Mouse (Mus musculus) left cerebral cortex, adult 2 months (tissue): ENCODE data around the gene Prex1. TPM values are rescaled to one million over a fixed set of nuclear protein-coding genes. Genes with fewer than 3 reads are reported as not detected.

Experiments used
- DNase-seq, 2 experiments: peaks; one replicate each; pipeline ENCODE4 v3.0.0; 2021 to 2022; ENCODE audit warnings: low spot score in 2 of 2, mixed read lengths in 1 of 2; ENCODE audit errors: extremely low spot score in 1 of 2
- H3K27ac ChIP-seq: fragments of 200-600 bp; 2 replicates; pipeline ENCODE4 v1.8.1; 2022
- H3K4me3 ChIP-seq: fragments of 200-600 bp; 2 replicates; pipeline ENCODE4 v1.8.1; 2022
- CTCF ChIP-seq: fragments of 200-600 bp; IDR thresholded peaks from 2 replicates; pipeline ENCODE4 v1.8.1; 2022; ENCODE audit warnings: antibody characterized with exemption, mild to moderate bottlenecking, moderate library complexity
- intact Hi-C: fragments of 180-260 bp; cut with DNase I; formaldehyde crosslinking; loops from one replicate; pipeline ENCODE4 v1.15.1; 2025
- total RNA-seq, 2 experiments: library from RNA; stranded (reverse); gene quantifications; 2 replicates each; pipeline ENCODE4 v1.2.3; 2021

Gene Prex1
- total RNA-seq, 2 experiments from 2014 or later, result 110 to 115 TPM

- peak overlapping the region; percentile 74; the same call in 1 of the 2 replicates for H3K27ac ChIP-seq
- no peak for DNase-seq
Measured at GRCm38 (mm10) chr2:166676933-166677332, 36.7 kb downstream of the Prex1 start.

GRCm38 (mm10) chr2:166676498-166676897 lies 37.1 kb downstream of the Prex1 start:
- intact Hi-C loops, result loop anchor here (5.0 kb wide), 1 partner anchor 36 kb away; the partner anchor contains the start of gene Prex1
- Histone ChIP-seq H3K4me3 (no peak overlapping the region), H3K27ac (peak overlapping the region; percentile 74; the same call in 1 of the 2 replicates)
- peak in 1 of 2 experiments; percentile 57 for DNase-seq
- no peak for TF ChIP-seq CTCF

More at GRCm38 (mm10) chr2:166676933-166677332, 36.7 kb downstream of the Prex1 start:
- intact Hi-C loops, result loop anchor here (5.0 kb wide), 1 partner anchor 35 kb away; the partner anchor contains the start of gene Prex1
- no peak overlapping the region for H3K4me3 ChIP-seq
- peak; percentile 16 for TF ChIP-seq CTCF

DNA sequence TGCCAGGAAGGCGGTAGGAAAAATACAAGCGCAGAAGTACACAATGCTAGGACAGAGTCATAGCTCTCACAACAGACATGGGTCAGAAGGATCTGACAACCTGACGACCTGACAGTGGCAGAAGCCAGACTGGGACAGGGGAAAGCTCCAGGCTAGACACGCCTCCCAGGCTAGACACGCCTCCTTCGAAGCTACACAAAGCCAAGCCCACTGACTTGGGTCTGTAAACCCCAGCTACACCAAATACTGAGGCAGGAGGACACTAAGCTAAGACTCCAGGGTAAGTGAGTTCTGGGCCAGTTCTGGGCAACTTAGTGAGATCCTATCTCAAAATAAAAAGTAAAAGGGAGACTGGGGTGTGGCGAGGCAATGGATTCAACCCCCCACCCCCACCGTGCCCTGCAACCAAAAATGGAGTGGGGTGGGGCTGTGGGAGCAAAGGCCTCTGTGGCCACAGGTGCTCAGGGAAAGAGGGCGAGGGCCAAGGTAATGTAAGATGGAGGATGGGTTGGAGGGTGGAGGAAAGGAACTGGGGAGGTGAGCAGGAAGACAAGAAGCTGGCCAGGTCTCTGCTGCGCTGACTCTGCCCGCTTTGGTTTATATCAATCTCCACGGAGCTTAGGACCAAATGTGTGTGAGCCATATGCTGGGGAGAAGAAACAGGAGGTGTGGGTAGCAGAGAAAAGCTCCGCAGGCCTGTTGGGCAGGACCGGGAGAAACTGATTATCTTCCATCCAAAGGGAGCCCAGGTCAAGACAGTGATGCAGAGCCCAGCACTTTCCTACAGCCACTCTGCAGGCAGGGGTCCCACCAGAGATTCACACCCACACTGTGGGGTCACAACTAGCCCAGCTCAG lies 37.8 kb downstream of the Prex1 start:
- no peak overlapping the region for H3K4me3 ChIP-seq
- DNase-seq, result no peak
- intact Hi-C loops, result loop anchor here (5.0 kb wide), 1 partner anchor 36 kb away; the partner anchor contains the start of gene Prex1
- TF ChIP-seq CTCF, result no peak
- H3K27ac ChIP-seq, result peak overlapping the region; percentile 25; the same call in 1 of the 2 replicates

DNA sequence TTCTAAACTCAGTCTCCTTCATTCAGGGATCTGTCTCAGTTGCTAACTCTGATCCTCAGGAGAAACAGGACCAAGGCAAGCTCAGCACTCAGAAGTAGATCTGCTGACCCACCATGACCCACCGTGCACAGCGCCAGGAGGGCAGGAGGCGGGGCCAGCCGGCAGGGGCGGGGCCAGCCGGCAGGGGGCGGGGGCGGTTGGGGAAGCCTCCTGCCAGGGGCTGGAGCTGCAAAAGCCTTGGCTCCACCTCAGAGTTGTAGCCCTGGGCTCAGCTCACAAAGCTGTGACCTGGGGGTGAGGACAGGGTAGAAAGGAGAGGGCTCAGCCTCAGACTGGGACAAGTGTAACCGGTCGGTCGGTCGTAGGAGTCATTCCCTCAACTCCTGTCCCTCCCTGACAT lies 38.9 kb downstream of the Prex1 start:
- H3K27ac ChIP-seq, result no peak overlapping the region
- H3K4me3 ChIP-seq, result no peak overlapping the region
- intact Hi-C loops, result loop anchor here (5.0 kb wide), 1 partner anchor 38 kb away; the partner anchor contains the start of gene Prex1
- no peak for TF ChIP-seq CTCF
- no peak for DNase-seq

- intact Hi-C loops, result no loop called here
- Histone ChIP-seq H3K27ac (no peak overlapping the region), H3K4me3 (no peak overlapping the region)
- no peak for TF ChIP-seq CTCF
- DNase-seq, result no peak
Measured at GRCm38 (mm10) chr2:166673951-166674350, 39.7 kb downstream of the Prex1 start.

DNA sequence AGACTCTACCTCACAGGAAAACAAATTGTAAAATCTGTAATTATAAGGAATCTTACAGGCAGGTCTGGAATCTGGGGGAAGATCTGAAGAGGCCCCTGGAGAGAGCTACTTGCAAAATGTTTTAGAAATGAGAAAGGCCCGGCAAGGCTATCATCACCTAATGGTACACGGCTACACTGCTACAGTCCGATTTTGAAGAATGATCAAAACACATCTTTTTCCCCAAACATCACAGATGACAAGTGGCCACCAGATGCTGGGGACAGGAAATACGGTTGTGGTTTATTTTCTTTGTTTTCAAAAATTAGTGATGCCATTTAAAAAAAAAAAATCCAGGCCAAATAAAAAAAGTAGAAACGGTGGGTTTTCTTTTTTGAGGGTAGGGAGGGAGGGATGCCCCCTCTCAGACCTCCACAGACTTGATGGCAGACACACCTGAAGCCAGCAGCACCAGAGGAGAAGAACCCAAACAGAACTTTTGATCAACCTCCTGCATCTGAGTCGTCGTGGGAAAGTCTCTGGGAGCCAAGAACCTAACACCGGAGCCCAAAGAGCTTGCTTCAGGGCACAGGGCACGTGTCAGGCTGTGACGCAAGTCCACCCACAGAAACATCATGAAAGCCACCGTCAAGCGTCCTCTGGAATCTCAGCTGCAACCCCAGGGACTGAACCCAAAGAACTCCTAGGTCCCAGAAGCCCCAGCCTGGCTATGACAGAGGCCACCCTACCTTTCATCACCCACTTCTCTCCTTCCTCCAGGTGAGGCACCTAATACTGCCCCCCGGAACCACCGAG lies 41.3 kb downstream of the Prex1 start:
- Histone ChIP-seq H3K27ac (no peak overlapping the region), H3K4me3 (no peak overlapping the region)
- DNase-seq, result no peak
- intact Hi-C loops, result no loop called here
- no peak for TF ChIP-seq CTCF

DNA sequence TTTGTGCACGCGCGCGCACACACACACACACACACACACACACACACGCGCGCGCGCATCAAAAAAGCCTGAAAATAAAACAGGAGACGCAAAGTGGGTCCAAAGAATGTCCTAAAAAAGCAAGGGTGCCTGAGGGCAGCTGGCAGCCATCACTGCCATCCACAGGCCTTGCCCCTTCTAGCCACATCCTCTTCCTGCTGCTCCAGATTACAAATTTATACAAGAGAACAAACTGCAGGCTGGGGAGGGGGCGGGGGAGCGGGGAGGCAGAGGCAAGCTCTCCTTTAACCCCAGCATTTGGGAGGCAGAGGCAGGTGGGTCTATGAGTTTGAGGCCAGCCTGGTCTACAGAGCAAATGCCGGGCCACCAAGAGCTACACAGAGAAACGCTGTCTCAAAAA lies 42.0 kb downstream of the Prex1 start:
- Histone ChIP-seq H3K27ac (no peak overlapping the region), H3K4me3 (no peak overlapping the region)
- DNase-seq, result no peak
- TF ChIP-seq CTCF, result no peak
- intact Hi-C loops, result no loop called here

DNA sequence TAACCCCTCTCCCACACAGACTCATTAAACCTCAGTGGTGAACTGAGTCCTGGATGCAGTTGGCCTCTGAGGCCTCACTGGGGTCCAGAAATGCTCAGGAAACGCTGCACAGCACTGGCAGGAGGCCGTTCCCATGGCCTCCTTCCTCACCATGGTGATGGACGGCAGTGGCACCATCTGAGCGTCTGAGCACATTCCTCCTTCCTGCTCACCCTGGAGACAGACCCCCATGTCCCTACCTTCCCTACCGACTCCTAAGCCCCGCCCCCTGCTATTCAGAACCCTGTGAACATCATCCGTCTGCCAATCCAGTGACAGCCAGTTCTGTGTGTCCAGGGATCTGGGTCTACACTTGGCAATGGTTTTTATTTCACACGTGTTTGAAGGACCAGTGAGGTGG lies 42.6 kb downstream of the Prex1 start:
- Histone ChIP-seq H3K4me3 (no peak overlapping the region), H3K27ac (no peak overlapping the region)
- no peak for DNase-seq
- intact Hi-C loops, result no loop called here
- no peak for TF ChIP-seq CTCF

DNA sequence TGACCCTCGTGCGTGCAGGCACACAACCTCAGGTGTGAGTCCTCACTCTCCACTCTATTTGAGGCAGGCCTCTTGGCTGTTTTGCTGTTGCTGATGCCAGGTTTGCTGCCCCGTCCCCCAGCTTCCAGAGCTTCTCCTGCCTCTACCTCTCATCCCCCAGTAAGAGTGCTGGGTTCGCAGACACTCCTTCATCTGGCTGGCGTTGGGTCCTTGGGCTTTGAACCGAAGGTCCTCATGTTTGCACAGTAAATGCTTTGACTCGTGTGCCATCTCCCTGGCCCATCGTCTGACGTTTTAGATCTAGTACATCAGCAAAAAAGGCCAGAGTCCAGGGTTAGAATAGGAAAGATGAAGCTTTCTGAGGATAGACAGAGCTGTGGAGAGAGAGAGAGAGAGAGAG lies 43.7 kb downstream of the Prex1 start:
- no peak for DNase-seq
- no peak overlapping the region for H3K4me3 ChIP-seq
- TF ChIP-seq CTCF, result no peak
- intact Hi-C loops, result loop anchor here (5.0 kb wide), 1 partner anchor 57 kb away; no protein-coding TSS in a partner anchor
- H3K27ac ChIP-seq, result no peak overlapping the region

- no peak for TF ChIP-seq CTCF
- Histone ChIP-seq H3K27ac (peak overlapping the region; percentile 83), H3K4me3 (no peak overlapping the region)
- peak in 1 of 2 experiments; percentile 60 for DNase-seq
- intact Hi-C loops, result loop anchor here (2.0 to 5.0 kb wide), 2 partner anchors 31 to 59 kb away; no protein-coding TSS in a partner anchor
Measured at GRCm38 (mm10) chr2:166667790-166668695, 45.6 kb downstream of the Prex1 start.

- TF ChIP-seq CTCF, result no peak
- peak overlapping the region; percentile 84 for H3K27ac ChIP-seq
- intact Hi-C loops, result loop anchor here (2.0 to 5.0 kb wide), 2 partner anchors 29 to 61 kb away; no protein-coding TSS in a partner anchor
- no peak for DNase-seq
- H3K4me3 ChIP-seq, result no peak overlapping the region
Measured at GRCm38 (mm10) chr2:166666175-166666574, 47.5 kb downstream of the Prex1 start.
